Mouse (Mus musculus) ES-E14 (cell line): Measurements from ENCODE around the gene Car14. TPM values are rescaled to one million over a fixed set of nuclear protein-coding genes. Genes with fewer than 3 reads are reported as not detected.

ENCODE experiments used
- DNase-seq: peaks from one replicate; pipeline ENCODE4 v3.0.0-alpha.2; 2013; ENCODE audit warnings: low read depth, low spot score
- H3K27ac ChIP-seq: 2 replicates; pipeline ENCODE4 v1.5.1; 2012; ENCODE audit warnings: low read depth, mild to moderate bottlenecking, low read length, moderate library complexity, mixed read lengths; ENCODE audit not compliant: poor library complexity, insufficient read depth, severe bottlenecking
- H3K36me3 ChIP-seq: 2 replicates; pipeline ENCODE4 v1.6.1; 2012; ENCODE audit warnings: mild to moderate bottlenecking, low read length, moderate library complexity, mixed read lengths; ENCODE audit not compliant: control insufficient read depth, poor library complexity, insufficient read depth, severe bottlenecking
- H3K4me1 ChIP-seq, 2 experiments: fragments of 150-350 bp in 1 of 2; sonication (generic) in 1 of 2; 2 replicates each; pipeline ENCODE4 v1.6.1; 2012; ENCODE audit warnings: low read length in 2 of 2, mild to moderate bottlenecking in 1 of 2, mixed read lengths in 1 of 2; ENCODE audit not compliant: control insufficient read depth in 2 of 2, insufficient read depth in 2 of 2, poor library complexity in 1 of 2
- H3K4me3 ChIP-seq, 2 experiments: fragments of 150-350 bp in 1 of 2; sonication (generic) in 1 of 2; 2 replicates each; pipeline ENCODE4 v1.5.1; 2012; ENCODE audit warnings: low read length in 2 of 2, low read depth in 1 of 2, mild to moderate bottlenecking in 1 of 2, mixed read lengths in 1 of 2; ENCODE audit not compliant: insufficient read depth in 1 of 2, poor library complexity in 1 of 2, severe bottlenecking in 1 of 2
- H3K9ac ChIP-seq: 2 replicates; pipeline ENCODE4 v1.6.1; 2012; ENCODE audit warnings: low read depth, mild to moderate bottlenecking, low read length, mixed read lengths; ENCODE audit not compliant: poor library complexity, insufficient read depth, severe bottlenecking
- H3K9me3 ChIP-seq: fragments of 150-350 bp; sonication (generic); 2 replicates; pipeline ENCODE4 v1.6.1; 2012; ENCODE audit warnings: low read depth, mild to moderate bottlenecking, low read length; ENCODE audit not compliant: control insufficient read depth, insufficient read depth
- CHD2 ChIP-seq: IDR thresholded peaks from 2 replicates; pipeline ENCODE4 v1.6.1; 2014; ENCODE audit warnings: mild to moderate bottlenecking, low read depth, low read length, inconsistent platforms
- HCFC1 ChIP-seq: IDR thresholded peaks from 2 replicates; pipeline ENCODE4 v1.6.1; 2012; ENCODE audit warnings: low read length, inconsistent platforms, borderline replicate concordance; ENCODE audit not compliant: insufficient read depth
- MAFK ChIP-seq: IDR thresholded peaks from 2 replicates; pipeline ENCODE4 v1.6.1; 2014; ENCODE audit warnings: mild to moderate bottlenecking, low read depth, low read length, inconsistent platforms; ENCODE audit not compliant: insufficient read depth
- ZC3H11A ChIP-seq: IDR thresholded peaks from 2 replicates; pipeline ENCODE4 v1.6.1; 2012; ENCODE audit warnings: low read depth, mild to moderate bottlenecking, inconsistent platforms, low read length, borderline replicate concordance
- ZNF384 ChIP-seq: IDR thresholded peaks from 2 replicates; pipeline ENCODE4 v1.6.1; 2012; ENCODE audit warnings: low read depth, low read length, inconsistent platforms
- in situ Hi-C, 2 experiments: fragments of 600-800 bp; cut with MboI; formaldehyde crosslinking; loops; one replicate each; pipeline ENCODE4 v1.15.1; 2025; ENCODE audit warnings: low sequenced_read_pairs in 2 of 2, inconsistent platforms in 1 of 2; ENCODE audit not compliant: unreplicated experiment in 2 of 2
- total RNA-seq: library from RNA; depleted of rRNA; stranded (reverse); fragments of 300-350 nt; gene quantifications from 2 replicates; pipeline ENCODE4 v1.2.3, GENCODE M21; 2012

The Car14 gene
- total RNA-seq, 1 experiment, result 2.5 TPM

DNA sequence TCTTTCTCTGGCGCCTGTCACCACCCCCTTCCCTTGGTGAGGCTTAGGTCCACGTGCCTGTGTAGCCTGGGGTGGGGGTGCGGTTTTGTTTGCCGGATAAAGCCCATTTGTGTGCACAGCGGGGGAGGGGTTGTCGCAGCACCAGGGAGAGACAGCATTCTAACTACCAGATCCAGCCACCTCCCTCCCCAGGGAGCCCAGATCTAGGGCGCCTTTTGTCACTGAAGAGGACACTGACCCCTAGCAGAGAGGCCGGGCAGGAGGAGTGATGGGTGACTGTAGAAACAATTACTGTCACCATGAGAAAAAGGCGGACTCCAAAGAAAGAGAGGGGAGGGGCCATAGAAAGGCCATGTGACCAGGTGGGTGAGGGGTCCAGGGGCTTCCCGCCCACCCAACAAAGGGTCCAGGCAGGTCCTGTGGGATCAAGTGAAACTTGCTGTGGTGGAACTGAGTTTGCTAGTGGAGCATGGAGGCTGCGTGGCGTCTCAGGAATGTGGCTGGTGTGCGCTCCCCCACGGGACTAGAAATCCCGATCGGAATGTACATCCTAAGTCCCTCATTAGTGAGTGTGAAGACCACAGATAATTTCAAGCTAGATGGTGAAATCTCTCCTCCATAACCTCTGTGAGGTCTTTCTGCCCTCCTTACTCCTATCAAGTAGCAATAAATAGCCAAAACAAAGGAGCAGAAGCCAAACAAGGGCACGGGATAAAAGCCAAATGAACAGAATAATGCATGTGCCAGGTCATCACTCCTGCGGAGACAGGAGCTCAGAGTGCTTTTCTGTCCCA is 852 bp upstream of the Car14 start:
- Histone ChIP-seq H3K36me3 (no peaks in the 10 kb centered on the region), H3K4me3 (peak overlapping the region; percentile 46; a peak in 3 of 4 replicates), H3K27ac (no peak overlapping the region), H3K9ac (peak overlapping the region; percentile 44; the same call in 1 of the 2 replicates), H3K4me1 (peaks cover 4 to 14% of the 10 kb centered on the region in 2 experiments; a peak in 3 of 4 replicates), H3K9me3 (no peaks in the 10 kb centered on the region)
- DNase-seq, result no peak
- TF ChIP-seq ZNF384 (no peak), HCFC1 (no peak), ZC3H11A (no peak), CHD2 (no peak), MAFK (no peak)
- in situ Hi-C loops, result no loop called here

DNA sequence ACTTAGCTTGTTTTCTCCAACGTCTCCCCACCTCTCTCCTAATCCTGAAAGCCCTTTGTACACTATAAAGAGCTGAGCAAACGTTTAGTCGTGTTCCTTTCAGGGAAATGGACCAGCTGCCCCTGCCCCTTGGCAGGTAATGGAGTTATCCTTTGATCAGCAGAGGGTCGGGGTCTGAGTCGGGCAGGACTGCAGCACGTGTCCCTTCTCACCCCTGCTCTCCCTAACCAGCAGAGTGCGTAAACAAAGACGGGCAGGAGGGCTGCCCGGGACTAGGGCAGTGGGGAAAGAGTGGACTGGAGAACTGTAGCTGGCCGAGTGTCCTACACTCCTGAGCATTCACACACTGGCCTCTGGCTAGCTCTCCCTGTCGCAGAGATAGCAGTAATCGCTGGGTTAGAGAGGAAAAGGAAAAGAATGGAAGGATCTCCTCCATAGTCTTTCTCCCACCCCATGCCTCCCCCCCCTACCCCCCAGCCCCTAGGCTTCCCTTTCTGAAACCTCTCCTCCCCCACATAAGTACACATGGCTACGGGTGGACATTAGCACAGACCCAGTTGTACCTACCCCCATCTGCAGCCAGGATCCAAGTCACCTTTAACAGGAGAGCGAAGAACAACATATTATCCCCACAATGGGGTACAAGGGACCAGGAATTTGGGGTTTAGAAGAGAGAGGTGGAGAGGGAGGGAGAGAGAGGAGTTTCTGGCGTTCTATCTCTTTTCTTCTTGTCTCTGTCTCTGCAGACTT is 563 bp downstream of the Car14 start:
- Histone ChIP-seq H3K4me3 (peak overlapping the region in 1 of 2 experiments; percentile 3; a peak in 1 of 4 replicates), H3K9me3 (no peaks in the 10 kb centered on the region), H3K36me3 (no peaks in the 10 kb centered on the region), H3K27ac (no peak overlapping the region), H3K9ac (no peak overlapping the region), H3K4me1 (peaks cover 4 to 17% of the 10 kb centered on the region in 2 experiments; a peak in 3 of 4 replicates)
- DNase-seq, result no peak
- in situ Hi-C loops, result no loop called here
- TF ChIP-seq MAFK (no peak), ZC3H11A (no peak), HCFC1 (no peak), CHD2 (no peak), ZNF384 (no peak)

- TF ChIP-seq CHD2 (no peak), ZNF384 (no peak), MAFK (no peak), HCFC1 (no peak), ZC3H11A (no peak)
- Histone ChIP-seq H3K4me3 (no peak overlapping the region), H3K9me3 (no peaks in the 10 kb centered on the region), H3K27ac (no peak overlapping the region), H3K36me3 (peaks cover 3% of the 10 kb centered on the region; the same call in 1 of the 2 replicates), H3K4me1 (peaks cover 4 to 17% of the 10 kb centered on the region in 2 experiments; a peak in 3 of 4 replicates), H3K9ac (no peak overlapping the region)
- no peak for DNase-seq
- in situ Hi-C loops, result no loop called here
Measured at GRCm38 (mm10) chr3:95902643-95903042, 1.8 kb downstream of the Car14 start.

DNA sequence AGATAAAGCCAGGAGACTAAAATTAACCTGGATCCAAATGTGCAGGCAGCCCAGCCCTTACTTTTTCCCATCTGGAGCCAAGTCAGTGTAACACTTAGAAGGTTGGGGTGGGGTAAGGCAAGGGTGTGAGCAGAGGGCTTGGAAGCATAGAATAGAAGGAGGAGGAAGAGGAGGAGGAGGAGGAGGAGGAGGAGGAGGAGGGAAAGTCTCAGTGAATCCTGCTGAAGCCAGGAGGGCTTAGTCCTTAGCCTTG is 2.2 kb downstream of the Car14 start:
- no peak for DNase-seq
- Histone ChIP-seq H3K4me3 (no peak overlapping the region), H3K9ac (no peak overlapping the region), H3K9me3 (no peaks in the 10 kb centered on the region), H3K27ac (no peak overlapping the region), H3K4me1 (peaks cover 4 to 17% of the 10 kb centered on the region in 2 experiments; a peak in 3 of 4 replicates), H3K36me3 (peaks cover 3% of the 10 kb centered on the region; the same call in 1 of the 2 replicates)
- in situ Hi-C loops, result no loop called here
- TF ChIP-seq ZC3H11A (no peak), MAFK (no peak), HCFC1 (no peak), ZNF384 (no peak)
